Mouse (Mus musculus) midbrain, embryonic 12.5 days (tissue): ENCODE data around the gene Insig1. TPM values are rescaled to one million over a fixed set of nuclear protein-coding genes. Genes with fewer than 3 reads are reported as not detected.
A peak's percentile ranks its signal among the peaks of the same experiment; 100 is the strongest.

Experiments used
- ATAC-seq: fragments of 200-750 bp; cut with Nextera tagmentation; 2 replicates; pipeline ENCODE4 v1.8.0; 2017; ENCODE audit warnings: low read depth, moderate TSS enrichment, moderate library complexity; ENCODE audit not compliant: low FRiP score
- H3K27ac ChIP-seq: fragments of 300-500 bp; sonication (generic); replicated peaks from 2 replicates; pipeline ENCODE4 v1.5.1; 2016; ENCODE audit warnings: mild to moderate bottlenecking
- H3K27me3 ChIP-seq: fragments of 300-500 bp; sonication (generic); 2 replicates; pipeline ENCODE4 v1.6.1; 2016; ENCODE audit warnings: mild to moderate bottlenecking
- H3K36me3 ChIP-seq: fragments of 300-500 bp; sonication (generic); 2 replicates; pipeline ENCODE4 v1.6.1; 2016
- H3K4me1 ChIP-seq: fragments of 300-500 bp; sonication (generic); 2 replicates; pipeline ENCODE4 v1.6.1; 2016
- H3K4me2 ChIP-seq: fragments of 300-500 bp; sonication (generic); replicated peaks from 2 replicates; pipeline ENCODE4 v1.6.1; 2016; ENCODE audit warnings: mild to moderate bottlenecking, moderate library complexity
- H3K4me3 ChIP-seq: fragments of 300-500 bp; sonication (generic); 2 replicates; pipeline ENCODE4 v1.5.1; 2016; ENCODE audit warnings: mild to moderate bottlenecking
- H3K9ac ChIP-seq: fragments of 300-500 bp; sonication (generic); replicated peaks from 2 replicates; pipeline ENCODE4 v1.6.1; 2016; ENCODE audit warnings: mild to moderate bottlenecking, moderate library complexity
- H3K9me3 ChIP-seq: fragments of 300-500 bp; sonication (generic); 2 replicates; pipeline ENCODE4 v1.6.1; 2016; ENCODE audit warnings: mild to moderate bottlenecking
- WGBS: fragments of 180-500 bp; shearing (Covaris S2); methylation state at CpG from one replicate; pipeline ENCODE4 v1.1.7; 2016; 5-methylcytosine and 5-hydroxymethylcytosine counted together
- polyA plus RNA-seq: library from polyadenylated mRNA; unstranded; fragments of >200 nt; fragmentation: Nextera tagmentation; extraction: Ambion mirVana; gene quantifications from 2 replicates; pipeline ENCODE4 v1.2.1, GENCODE M21; 2016

Gene Insig1
- polyA plus RNA-seq = 119 and 141 TPM in 2 replicates

GRCm38 (mm10) chr5:28070828-28071455 is at the start of gene Insig1:
Insig1 (plus strand) TSS chr5:28071363.
- Histone ChIP-seq H3K4me2 (peak within 1 kb of the TSS; percentile 97), H3K36me3 (peaks cover 33% of the 10 kb centered on the region), H3K27ac (peak within 1 kb of the TSS; percentile 98), H3K9me3 (no peaks in the 10 kb centered on the region), H3K9ac (peak within 1 kb of the TSS; percentile 87), H3K4me1 (peaks cover 32% of the 10 kb centered on the region), H3K4me3 (peak within 1 kb of the TSS; percentile 94), H3K27me3 (no peaks in the 10 kb centered on the region)
- peak; percentile 92 for ATAC-seq
- WGBS = under 1% methylated on average over 64 of the region's 64 CpGs

DNA sequence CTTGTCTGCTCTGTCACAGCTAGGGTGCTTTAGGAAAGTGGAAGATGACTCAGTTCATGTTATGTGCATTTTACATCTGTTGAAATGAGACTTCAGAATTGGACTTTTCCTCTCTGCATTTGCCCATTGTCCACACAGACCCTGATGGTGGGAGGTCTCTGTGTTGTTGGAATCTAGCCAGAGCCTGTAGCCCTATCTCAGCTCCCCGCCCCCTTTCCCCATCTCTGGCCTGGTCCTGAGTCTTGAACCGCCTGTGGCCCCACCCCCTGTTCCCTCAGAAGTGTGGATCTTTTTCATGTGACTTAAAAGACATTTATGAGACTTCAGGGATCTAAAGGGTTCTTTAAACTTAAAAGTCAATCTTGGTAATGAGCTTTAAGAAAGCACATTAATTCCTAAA is 47.7 kb upstream of the Insig1 start:
- 52% methylated on average over 2 of the region's 2 CpGs for WGBS
- ATAC-seq = no peak

DNA sequence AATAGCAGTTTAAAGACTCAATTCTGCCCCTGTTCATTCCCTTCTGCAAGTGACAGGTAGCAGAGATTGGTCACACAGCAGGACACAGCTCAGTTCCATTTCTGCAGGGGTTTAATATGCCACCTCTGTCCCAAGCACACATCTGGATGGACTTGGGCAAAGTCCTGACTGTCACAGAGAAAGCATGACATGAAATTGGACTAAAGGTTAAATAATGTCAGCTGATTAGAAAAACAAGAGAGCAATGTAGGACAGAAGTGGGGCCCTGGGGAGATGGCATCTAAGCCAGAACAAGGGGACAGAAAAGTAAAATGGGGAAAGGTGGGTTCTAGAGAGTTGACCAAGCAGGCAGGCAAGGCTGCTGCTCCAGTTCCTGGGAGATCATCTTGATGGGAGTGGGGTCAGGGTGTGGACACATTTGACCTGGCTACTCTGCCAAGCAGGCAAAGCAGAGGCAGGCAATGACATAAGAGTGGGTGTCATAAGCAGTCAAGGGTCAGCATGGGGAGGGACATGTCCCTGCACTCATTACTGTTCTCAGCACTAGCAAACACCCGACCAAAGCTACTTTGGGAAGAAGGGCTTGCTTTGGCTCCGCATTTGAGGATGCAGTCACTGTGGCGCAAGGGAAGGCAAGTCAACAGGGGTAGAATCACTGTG is 39.5 kb upstream of the Insig1 start:
- WGBS = 90% methylated on average over 3 of the region's 3 CpGs
- Histone ChIP-seq H3K9ac (no peak overlapping the region), H3K4me1 (no peaks in the 10 kb centered on the region), H3K36me3 (no peaks in the 10 kb centered on the region), H3K27me3 (no peaks in the 10 kb centered on the region), H3K27ac (no peak overlapping the region), H3K4me2 (no peak overlapping the region), H3K4me3 (no peak overlapping the region), H3K9me3 (no peaks in the 10 kb centered on the region)
- no peak for ATAC-seq

More for the DNA sequence above, 47.7 kb upstream of the Insig1 start:
- H3K36me3 ChIP-seq = no peaks in the 10 kb centered on the region
- no peaks in the 10 kb centered on the region for H3K27me3 ChIP-seq
- no peak overlapping the region for H3K9ac ChIP-seq
- H3K4me1 ChIP-seq = no peaks in the 10 kb centered on the region
- H3K9me3 ChIP-seq = 0 out of 2 replicates have a peak, but pooled peaks cover 3% of the 10 kb centered on the region
- no peak overlapping the region for H3K4me2 ChIP-seq
- H3K27ac ChIP-seq = no peak overlapping the region
- no peak overlapping the region for H3K4me3 ChIP-seq

DNA sequence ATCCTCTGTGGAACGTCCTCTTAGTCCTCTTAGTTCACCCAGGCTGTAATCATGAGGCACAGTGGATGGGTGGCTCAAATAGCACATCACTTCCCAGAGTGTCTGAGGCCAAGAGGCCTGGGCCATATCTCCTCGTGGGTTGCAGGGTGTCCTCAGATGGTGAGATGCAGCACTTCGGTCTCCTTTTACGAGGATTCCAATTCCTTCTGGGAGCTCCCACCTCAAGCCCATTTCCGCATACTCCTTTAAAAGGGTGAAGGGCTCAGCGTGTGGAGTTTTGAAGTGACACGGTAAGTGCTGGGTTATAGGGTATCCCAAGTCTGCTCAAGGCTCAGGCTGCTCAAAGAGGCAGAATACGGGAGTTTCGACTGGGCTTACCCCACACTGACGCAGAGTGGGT is 38.3 kb upstream of the Insig1 start:
- no peak for ATAC-seq
- H3K9me3 ChIP-seq = no peaks in the 10 kb centered on the region
- WGBS = 90% methylated on average over 10 of the region's 10 CpGs

GRCm38 (mm10) chr5:28033281-28033680 is 37.9 kb upstream of the Insig1 start:
- H3K36me3 ChIP-seq = no peaks in the 10 kb centered on the region
- no peak overlapping the region for H3K4me3 ChIP-seq
- H3K9me3 ChIP-seq = no peaks in the 10 kb centered on the region
- H3K4me2 ChIP-seq = no peak overlapping the region
- no peaks in the 10 kb centered on the region for H3K27me3 ChIP-seq
- H3K27ac ChIP-seq = no peak overlapping the region
- H3K9ac ChIP-seq = no peak overlapping the region
- ATAC-seq = no peak
- H3K4me1 ChIP-seq = 0 out of 2 replicates have a peak, but pooled peaks cover 7% of the 10 kb centered on the region
- WGBS = 86% methylated on average over 5 of the region's 5 CpGs

More for the DNA sequence above, 38.3 kb upstream of the Insig1 start:
- Histone ChIP-seq H3K4me1 (0 out of 2 replicates have a peak, but pooled peaks cover 4% of the 10 kb centered on the region), H3K4me3 (no peak overlapping the region), H3K9ac (no peak overlapping the region), H3K4me2 (no peak overlapping the region), H3K36me3 (no peaks in the 10 kb centered on the region), H3K27me3 (no peaks in the 10 kb centered on the region), H3K27ac (no peak overlapping the region)

DNA sequence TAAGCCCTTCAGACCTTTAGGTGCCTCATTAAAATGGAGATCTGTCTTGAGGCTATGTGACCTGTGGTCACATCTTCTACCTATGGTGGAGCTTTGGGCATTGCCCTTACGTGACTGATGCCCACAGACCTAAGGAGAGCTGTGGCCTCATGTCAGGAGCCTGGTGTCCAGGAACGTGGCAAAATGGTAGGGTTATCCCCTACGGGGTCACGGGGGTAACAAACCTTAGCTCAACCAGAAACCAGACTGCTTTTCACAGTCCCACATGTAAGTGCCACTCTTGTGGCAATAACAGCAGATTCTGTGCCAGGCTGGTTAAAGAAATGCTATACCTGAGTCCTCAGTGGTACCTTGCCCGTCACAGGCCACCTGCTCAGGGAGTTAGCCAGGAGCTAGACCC is 37.3 kb upstream of the Insig1 start:
- no peak overlapping the region for H3K4me2 ChIP-seq
- H3K4me1 ChIP-seq = 0 out of 2 replicates have a peak, but pooled peaks cover 8% of the 10 kb centered on the region
- ATAC-seq = no peak
- no peaks in the 10 kb centered on the region for H3K36me3 ChIP-seq
- no peak overlapping the region for H3K4me3 ChIP-seq
- no peaks in the 10 kb centered on the region for H3K27me3 ChIP-seq
- no peak overlapping the region for H3K27ac ChIP-seq
- WGBS = 95% methylated on average over 5 of the region's 5 CpGs
- H3K9ac ChIP-seq = no peak overlapping the region
- H3K9me3 ChIP-seq = no peaks in the 10 kb centered on the region

GRCm38 (mm10) chr5:28036011-28036410 is 35.2 kb upstream of the Insig1 start:
- Histone ChIP-seq H3K36me3 (no peaks in the 10 kb centered on the region), H3K4me1 (0 out of 2 replicates have a peak, but pooled peaks cover 8% of the 10 kb centered on the region), H3K9me3 (no peaks in the 10 kb centered on the region), H3K4me3 (no peak overlapping the region), H3K27me3 (no peaks in the 10 kb centered on the region), H3K9ac (no peak overlapping the region), H3K27ac (no peak overlapping the region), H3K4me2 (no peak overlapping the region)
- no peak for ATAC-seq
- 73% methylated on average over 1 of the region's 1 CpGs for WGBS

GRCm38 (mm10) chr5:28036518-28036917 is 34.6 kb upstream of the Insig1 start:
- Histone ChIP-seq H3K9ac (no peak overlapping the region), H3K4me3 (no peak overlapping the region), H3K4me1 (0 out of 2 replicates have a peak, but pooled peaks cover 8% of the 10 kb centered on the region), H3K4me2 (no peak overlapping the region), H3K27me3 (no peaks in the 10 kb centered on the region), H3K27ac (no peak overlapping the region), H3K36me3 (no peaks in the 10 kb centered on the region), H3K9me3 (no peaks in the 10 kb centered on the region)
- WGBS = 91% methylated on average over 1 of the region's 1 CpGs
- no peak for ATAC-seq

GRCm38 (mm10) chr5:28037172-28037591 is 34.0 kb upstream of the Insig1 start:
- no peak overlapping the region for H3K27ac ChIP-seq
- no peak overlapping the region for H3K4me2 ChIP-seq
- H3K4me1 ChIP-seq = 0 out of 2 replicates have a peak, but pooled peaks cover 8% of the 10 kb centered on the region
- H3K4me3 ChIP-seq = no peak overlapping the region
- H3K36me3 ChIP-seq = no peaks in the 10 kb centered on the region
- H3K9me3 ChIP-seq = no peaks in the 10 kb centered on the region
- ATAC-seq = no peak
- WGBS = 41% methylated on average over 3 of the region's 3 CpGs
- no peaks in the 10 kb centered on the region for H3K27me3 ChIP-seq
- no peak overlapping the region for H3K9ac ChIP-seq

GRCm38 (mm10) chr5:28037639-28038038 is 33.5 kb upstream of the Insig1 start:
- Histone ChIP-seq H3K9ac (no peak overlapping the region), H3K27me3 (no peaks in the 10 kb centered on the region), H3K4me1 (0 out of 2 replicates have a peak, but pooled peaks cover 8% of the 10 kb centered on the region), H3K4me3 (no peak overlapping the region), H3K9me3 (no peaks in the 10 kb centered on the region), H3K4me2 (no peak overlapping the region), H3K36me3 (no peaks in the 10 kb centered on the region), H3K27ac (no peak overlapping the region)
- ATAC-seq = no peak
- 65% methylated on average over 5 of the region's 5 CpGs for WGBS

- H3K4me1 ChIP-seq = 0 out of 2 replicates have a peak, but pooled peaks cover 8% of the 10 kb centered on the region
- 59% methylated on average over 2 of the region's 2 CpGs for WGBS
- no peak overlapping the region for H3K9ac ChIP-seq
- H3K9me3 ChIP-seq = no peaks in the 10 kb centered on the region
- no peak overlapping the region for H3K27ac ChIP-seq
- H3K4me2 ChIP-seq = no peak overlapping the region
- no peak for ATAC-seq
- H3K27me3 ChIP-seq = no peaks in the 10 kb centered on the region
- no peak overlapping the region for H3K4me3 ChIP-seq
- no peaks in the 10 kb centered on the region for H3K36me3 ChIP-seq
Observed at GRCm38 (mm10) chr5:28038115-28038514, 33.0 kb upstream of the Insig1 start.
